Comparison of ENCODE assay signal across 11 mouse cellular contexts in the genomic region with DNA sequence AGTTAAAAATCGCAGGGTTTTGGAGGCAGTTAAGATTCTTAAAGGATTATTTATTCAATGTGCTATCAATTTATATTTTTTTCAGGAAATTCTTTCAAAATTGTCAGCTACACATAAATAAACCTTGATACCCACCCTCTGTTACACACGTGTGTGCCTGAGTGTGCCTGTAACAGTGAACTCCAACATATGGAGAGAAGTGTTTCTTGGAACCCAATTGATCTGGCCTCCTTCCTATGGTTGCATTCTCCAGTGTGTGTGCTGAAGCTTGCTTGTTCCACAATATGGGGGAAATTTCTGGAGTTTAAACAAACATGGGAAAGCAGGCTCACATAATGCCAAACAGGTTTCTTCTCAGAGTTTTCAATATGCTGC.
A peak's percentile ranks its signal among the peaks of the same experiment; 100 is the strongest.
DNase-seq lines count a peak whose midpoint lies in the region; ATAC-seq and TF ChIP-seq lines count a peak whose summit lies in the region.
"Had no signal": no experiment of that assay in that cellular context is flagged by ENCODE, and none has a peak within 500 bp of the region (broad histone marks: within the 10 kb centered on the region; RNA-seq: fewer than 3 reads in every experiment).

No protein-coding gene starts in this region.

- no peak for TF ChIP-seq RAD21 in CH12.LX (IDR thresholded peaks at IDR 0.05; ENCODE audit: low read depth, low read length)

- DNase-seq in heart, postnatal 14 days = no peak
- DNase-seq in CH12.LX (ENCODE audit: extremely low read depth) = no peak
- peak; percentile 19 for DNase-seq in brain, embryonic 14.5 days (ENCODE audit: low read depth)
- DNase-seq: cerebellum, adult 9-10 months had no signal

- peak overlapping the region; percentile 60 for H3K4me2 ChIP-seq in heart, embryonic 15.5 days
- no peak overlapping the region for H3K4me2 ChIP-seq in CH12.LX (ENCODE audit: insufficient read depth, low read depth, poor library complexity, severe bottlenecking)
- H3K4me2 ChIP-seq in limb, embryonic 12.5 days = peak overlapping the region; percentile 36
- no peak overlapping the region for H3K4me2 ChIP-seq in intestine, embryonic 15.5 days (replicated peaks)
- H3K4me2 ChIP-seq: forebrain, embryonic 12.5 days had no signal

- H3K27me3 ChIP-seq in heart, embryonic 15.5 days = no peaks in the 10 kb centered on the region
- H3K27me3 ChIP-seq in CH12.LX (replicated peaks) = no peaks in the 10 kb centered on the region
- H3K27me3 ChIP-seq in limb, embryonic 12.5 days = no peaks in the 10 kb centered on the region
- no peaks in the 10 kb centered on the region for H3K27me3 ChIP-seq in intestine, embryonic 15.5 days (replicated peaks)
- H3K27me3 ChIP-seq: forebrain, embryonic 12.5 days had no signal

- intact Hi-C loops in heart, postnatal 14 days (cut with DNase I) = no loop called here

- dilution Hi-C loops in CH12.LX (cut with MboI; ENCODE audit: extremely low pct_ligation_motif_present, extremely low pct_unique_long_range_greater_than_20kb, low sequenced_read_pairs) = no loop called here

- no peak for TF ChIP-seq EP300 in CH12.LX (IDR thresholded peaks at IDR 0.05; ENCODE audit: low read length)

- no peaks in the 10 kb centered on the region for H3K36me3 ChIP-seq in heart, embryonic 15.5 days
- no peaks in the 10 kb centered on the region for H3K36me3 ChIP-seq in CH12.LX (replicated peaks in 1 of 2; ENCODE audit: control insufficient read depth in 1 of 2, insufficient read depth in 1 of 2, low read length in 1 of 2)
- H3K36me3 ChIP-seq in limb, embryonic 12.5 days = no peaks in the 10 kb centered on the region
- no peaks in the 10 kb centered on the region for H3K36me3 ChIP-seq in intestine, embryonic 15.5 days
- H3K36me3 ChIP-seq: forebrain, embryonic 12.5 days; midbrain, embryonic 10.5 days had no signal

- H3K79me2 ChIP-seq in CH12.LX (replicated peaks; ENCODE audit: control insufficient read depth, extremely low read depth, insufficient read depth, poor library complexity, severe bottlenecking) = no peaks in the 10 kb centered on the region

- in situ Hi-C loops in CH12.LX (cut with MboI; ENCODE audit: low pct_ligation_motif_present, low pct_unique_long_range_greater_than_20kb, low sequenced_read_pairs) = no loop called here

- H3K4me3 ChIP-seq in heart, embryonic 15.5 days = peak overlapping the region; percentile 24; the same call in 1 of the 2 replicates
- H3K4me3 ChIP-seq in CH12.LX (replicated peaks in 1 of 3; ENCODE audit: low read depth in 2 of 3, low read length in 2 of 3, poor library complexity in 1 of 3) = no peak overlapping the region
- H3K4me3 ChIP-seq in limb, embryonic 12.5 days (replicated peaks) = no peak overlapping the region
- no peak overlapping the region for H3K4me3 ChIP-seq in intestine, embryonic 15.5 days (replicated peaks)
- H3K4me3 ChIP-seq: forebrain, embryonic 12.5 days; midbrain, embryonic 10.5 days had no signal

- no peak overlapping the region for H3K9ac ChIP-seq in heart, embryonic 15.5 days
- no peak overlapping the region for H3K9ac ChIP-seq in CH12.LX (ENCODE audit: insufficient read depth, low read depth)
- H3K9ac ChIP-seq in limb, embryonic 12.5 days (replicated peaks) = no peak overlapping the region
- no peak overlapping the region for H3K9ac ChIP-seq in intestine, embryonic 15.5 days
- H3K9ac ChIP-seq: forebrain, embryonic 12.5 days had no signal

- peak overlapping the region; percentile 85 for H3K27ac ChIP-seq in heart, embryonic 15.5 days
- H3K27ac ChIP-seq in CH12.LX (ENCODE audit: insufficient read depth, low read depth) = no peak overlapping the region
- peak overlapping the region; percentile 87 for H3K27ac ChIP-seq in limb, embryonic 12.5 days
- H3K27ac ChIP-seq in intestine, embryonic 15.5 days = no peak overlapping the region
- H3K27ac ChIP-seq: forebrain, embryonic 12.5 days; midbrain, embryonic 10.5 days had no signal

- no peak for TF ChIP-seq POLR2A in CH12.LX (IDR thresholded peaks at IDR 0.05; ENCODE audit: low read depth, low read length)
- no peak for TF ChIP-seq POLR2A in brain, embryonic 14.5 days (IDR thresholded peaks at IDR 0.05; ENCODE audit: borderline replicate concordance, extremely low read depth, insufficient read depth, insufficient read length, poor library complexity, severe bottlenecking)

- H3K9me3 ChIP-seq in heart, embryonic 15.5 days (replicated peaks) = no peaks in the 10 kb centered on the region
- no peaks in the 10 kb centered on the region for H3K9me3 ChIP-seq in CH12.LX (replicated peaks; ENCODE audit: low read length)
- no peaks in the 10 kb centered on the region for H3K9me3 ChIP-seq in limb, embryonic 12.5 days
- no peaks in the 10 kb centered on the region for H3K9me3 ChIP-seq in intestine, embryonic 15.5 days
- H3K9me3 ChIP-seq: forebrain, embryonic 12.5 days; midbrain, embryonic 10.5 days had no signal

- 25% methylated on average over 2 of the region's 2 CpGs for WGBS in heart, embryonic 15.5 days
- 9% methylated on average over 2 of the region's 2 CpGs for WGBS in limb, embryonic 12.5 days
- 44% methylated on average over 2 of the region's 2 CpGs for whole genome bisulfite sequencing in intestine, embryonic 15.5 days

- H3K4me1 ChIP-seq in heart, embryonic 15.5 days (replicated peaks) = peaks cover 24% of the 10 kb centered on the region
- H3K4me1 ChIP-seq in CH12.LX (ENCODE audit: control insufficient read depth in 1 of 2, insufficient read depth in 2 of 2) = peaks cover 3 to 8% of the 10 kb centered on the region in 2 experiments; a peak in 3 of 4 replicates
- peaks cover 27% of the 10 kb centered on the region for H3K4me1 ChIP-seq in limb, embryonic 12.5 days (replicated peaks)
- H3K4me1 ChIP-seq in intestine, embryonic 15.5 days (replicated peaks) = 0 out of 2 replicates have a peak, but pooled peaks cover 6% of the 10 kb centered on the region
- H3K4me1 ChIP-seq: forebrain, embryonic 12.5 days; midbrain, embryonic 10.5 days had no signal

- ATAC-seq in heart, embryonic 15.5 days (replicated peaks; ENCODE audit: insufficient number of reproducible peaks, insufficient read depth, low FRiP score, low read depth) = no peak
- ATAC-seq in limb, embryonic 12.5 days (ENCODE audit: insufficient number of reproducible peaks, insufficient read depth, low FRiP score, low TSS enrichment, low read depth) = peak; percentile 73
- ATAC-seq in intestine, embryonic 15.5 days = no peak
- ATAC-seq in inflammation-experienced regulatory T-cells, adult 6 months = no peak
- ATAC-seq: CD4-positive, CD25-positive, alpha-beta regulatory T cell, adult 4 months had no signal

- TF ChIP-seq CTCF in CH12.LX (conservative IDR thresholded peaks at IDR 0.05 in 1 of 2, IDR thresholded peaks at IDR 0.05 in 1 of 2; ENCODE audit: low read depth in 2 of 2, low read length in 2 of 2) = no peak
- no peak for TF ChIP-seq CTCF in brain, embryonic 14.5 days (IDR thresholded peaks at IDR 0.05; ENCODE audit: borderline replicate concordance, extremely low read depth, insufficient read depth, insufficient read length)

TF ChIP-seq in CH12.LX, 34 proteins besides CTCF, POLR2A, EP300 and RAD21:
- TF ChIP-seq ZNF384 (IDR thresholded peaks at IDR 0.05; ENCODE audit: low read depth, low read length) = no peak
- 0 out of 2 replicates have a peak, but pooled peaks have one; percentile 9 for TF ChIP-seq SIN3A (IDR thresholded peaks at IDR 0.05; ENCODE audit: low read length)

Comparison
In these comparisons a context has a peak if more than half of its experiments do, and no peak if none do; other contexts are left out.
1. H3K27ac ChIP-seq: peak in heart, embryonic 15.5 days (single experiment) and limb, embryonic 12.5 days (single experiment); none in CH12.LX (single experiment) and intestine, embryonic 15.5 days (single experiment).
2. H3K4me2 ChIP-seq: peak in heart, embryonic 15.5 days (single experiment) and limb, embryonic 12.5 days (single experiment); none in CH12.LX (single experiment) and intestine, embryonic 15.5 days (single experiment).